Mouse (Mus musculus) CH12.LX (cell line): ENCODE data around the gene Inpp1.
A peak's percentile ranks its signal among the peaks of the same experiment; 100 is the strongest.

Experiments used
- CHD1 ChIP-seq: IDR thresholded peaks from 2 replicates; pipeline ENCODE4 v1.6.1; 2012; ENCODE audit warnings: low read depth, low read length, improper control_type of control experiment, inconsistent platforms
- CHD2 ChIP-seq: IDR thresholded peaks from 2 replicates; pipeline ENCODE4 v1.6.1; 2011; ENCODE audit warnings: low read length, improper control_type of control experiment
- CTCF ChIP-seq, 2 experiments: IDR thresholded peaks in 1 of 2; conservative IDR thresholded peaks in 1 of 2; 2 replicates each; pipeline ENCODE4 v1.5.1; 2011 to 2012; ENCODE audit warnings: low read depth in 2 of 2, low read length in 2 of 2, improper control_type of control experiment in 1 of 2, inconsistent platforms in 1 of 2, mild to moderate bottlenecking in 1 of 2, moderate library complexity in 1 of 2
- GABPA ChIP-seq: IDR thresholded peaks from 2 replicates; pipeline ENCODE4 v1.6.1; 2012; ENCODE audit warnings: low read depth, low read length, improper control_type of control experiment, inconsistent platforms; ENCODE audit not compliant: insufficient replicate concordance
- HCFC1 ChIP-seq: IDR thresholded peaks from 2 replicates; pipeline ENCODE4 v1.6.1; 2012; ENCODE audit warnings: low read depth, mild to moderate bottlenecking, inconsistent platforms, low read length, improper control_type of control experiment
- MYC ChIP-seq: IDR thresholded peaks from 2 replicates; pipeline ENCODE4 v1.6.1; 2011; ENCODE audit warnings: low read depth, mild to moderate bottlenecking, improper control_type of control experiment, low read length
- NELFE ChIP-seq: IDR thresholded peaks from 2 replicates; pipeline ENCODE4 v1.6.1; 2011; ENCODE audit warnings: low read depth, low read length, improper control_type of control experiment
- PAX5 ChIP-seq: IDR thresholded peaks from 2 replicates; pipeline ENCODE4 v1.6.1; 2012; ENCODE audit warnings: low read length, inconsistent platforms, mixed read lengths
- RAD21 ChIP-seq: IDR thresholded peaks from 2 replicates; pipeline ENCODE4 v1.6.1; 2011; ENCODE audit warnings: low read depth, mild to moderate bottlenecking, low read length, improper control_type of control experiment, moderate library complexity
- TBP ChIP-seq: conservative IDR thresholded peaks from 2 replicates; pipeline ENCODE4 v1.6.1; 2011; ENCODE audit warnings: low read depth, low read length, improper control_type of control experiment
- UBTF ChIP-seq: IDR thresholded peaks from 2 replicates; pipeline ENCODE4 v1.6.1; 2012; ENCODE audit warnings: low read depth, mild to moderate bottlenecking, inconsistent platforms, low read length, improper control_type of control experiment, moderate library complexity
- USF2 ChIP-seq: conservative IDR thresholded peaks from 2 replicates; pipeline ENCODE4 v1.6.1; 2011; ENCODE audit warnings: low read depth, low read length, improper control_type of control experiment

DNA sequence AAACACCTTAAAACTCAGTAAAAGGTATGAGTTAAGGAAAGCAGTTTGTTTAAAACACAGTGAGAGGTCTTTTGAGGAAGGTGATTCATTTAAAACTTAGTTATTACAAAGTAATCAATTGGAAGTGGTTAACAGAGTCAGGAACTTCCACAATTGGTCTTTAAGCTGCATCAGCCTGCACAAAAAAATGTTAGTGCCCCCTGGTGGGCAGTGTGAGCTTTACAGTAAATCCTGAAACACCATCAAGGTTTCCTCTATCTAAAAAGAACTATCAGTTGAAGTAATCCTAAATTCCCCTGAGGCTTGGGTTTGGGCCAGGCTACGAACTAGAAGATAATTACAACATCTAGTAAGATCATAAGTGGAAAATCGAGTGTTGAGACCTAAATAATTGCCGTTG is 69.2 kb downstream of the Inpp1 start:
- no peak for TF ChIP-seq TBP
- TF ChIP-seq USF2, result no peak
- peak; percentile 44 to 84 for TF ChIP-seq CTCF (conservative IDR thresholded peaks at IDR 0.05 in 1 of 2, IDR thresholded peaks at IDR 0.05 in 1 of 2; ENCODE audit: low read depth in 2 of 2, low read length in 2 of 2)
- TF ChIP-seq RAD21, result peak; percentile 72
- TF ChIP-seq GABPA, result no peak
- TF ChIP-seq NELFE, result no peak
- TF ChIP-seq PAX5, result no peak
- TF ChIP-seq UBTF, result no peak
- 0 out of 2 replicates have a peak, but pooled peaks have one; percentile 30 for TF ChIP-seq MYC
- TF ChIP-seq CHD1, result no peak
- no peak for TF ChIP-seq CHD2
- no peak for TF ChIP-seq HCFC1
